Mouse (Mus musculus): ENCODE measurements around the gene Pole3.
"Not testable (repeated sequence)": the region's sequence is repeated elsewhere in the genome, so short reads cannot be mapped to it uniquely, and the experiment has no call there.

DNA sequence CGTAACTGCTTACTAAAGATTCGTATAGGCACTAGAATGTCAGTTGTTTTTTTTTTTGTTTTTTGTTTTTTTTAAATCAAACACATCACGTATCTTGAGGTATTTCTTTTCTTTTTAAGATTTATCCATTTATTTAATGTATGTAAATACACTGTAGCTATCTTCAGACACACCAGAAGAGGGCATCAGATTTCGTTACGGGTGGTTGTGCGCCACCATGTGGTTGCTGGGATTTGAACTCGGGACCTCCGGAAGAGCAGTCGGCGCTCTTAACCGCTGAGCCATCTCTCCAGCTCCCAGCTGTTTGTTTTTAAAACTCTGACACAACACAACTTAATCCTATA, 45.3 kb downstream of the Pole3 start:
- TF ChIP-seq POLR2A (IDR thresholded peaks at IDR 0.05; ENCODE audit: borderline replicate concordance, low read depth, low read length), result not testable (repeated sequence)
- peak; percentile 49; the same call in 1 of the 2 replicates for TF ChIP-seq CTCF (IDR thresholded peaks at IDR 0.05; ENCODE audit: low read depth, low read length)

Measured in bone marrow macrophage, adult 2 months (primary cell).